Mouse (Mus musculus) adrenal gland, postnatal 25 days (tissue): ENCODE measurements at regions not wholly inside any gene's neighbourhood (a gene's known extent, or its start where the extent isn't known, plus 50 kb on each side); places are given as distances from the start of the nearest gene placed in this dataset.

Experiments
- DNase-seq: peaks from one replicate; pipeline ENCODE4 v3.0.0; 2021; ENCODE audit warnings: mixed read lengths

GRCm38 (mm10) chr12:16060461-16060860, 243.7 kb upstream of the Trib2 start:
- DNase-seq, result no peak

- no peak for DNase-seq
These were observed 241.5 kb upstream of the Trib2 start for GRCm38 (mm10) chr12:16058255-16058654.

GRCm38 (mm10) chr12:16056831-16057230, 240.1 kb upstream of the Trib2 start:
- no peak for DNase-seq

GRCm38 (mm10) chr12:16056216-16056615, 239.5 kb upstream of the Trib2 start:
- no peak for DNase-seq

GRCm38 (mm10) chr12:16054591-16054990, 237.9 kb upstream of the Trib2 start:
- no peak for DNase-seq

GRCm38 (mm10) chr12:16053735-16054134, 237.0 kb upstream of the Trib2 start:
- no peak for DNase-seq

- DNase-seq, result no peak
These were observed 236.3 kb upstream of the Trib2 start for GRCm38 (mm10) chr12:16052998-16053397.

GRCm38 (mm10) chr12:16052353-16052752, 235.6 kb upstream of the Trib2 start:
- no peak for DNase-seq

GRCm38 (mm10) chr12:16051439-16051838, 234.7 kb upstream of the Trib2 start:
- no peak for DNase-seq

GRCm38 (mm10) chr12:16049545-16049944, 232.8 kb upstream of the Trib2 start:
- no peak for DNase-seq

GRCm38 (mm10) chr12:16046643-16047042, 229.9 kb upstream of the Trib2 start:
- DNase-seq, result no peak

- no peak for DNase-seq
These were observed 229.2 kb upstream of the Trib2 start for GRCm38 (mm10) chr12:16045791-16046494.

GRCm38 (mm10) chr12:16043466-16044214, 226.9 kb upstream of the Trib2 start:
- DNase-seq, result no peak

GRCm38 (mm10) chr12:16042362-16042761, 225.6 kb upstream of the Trib2 start:
- no peak for DNase-seq

GRCm38 (mm10) chr12:16041129-16041528, 224.4 kb upstream of the Trib2 start:
- DNase-seq, result no peak

GRCm38 (mm10) chr12:16035551-16035950, 218.8 kb upstream of the Trib2 start:
- no peak for DNase-seq

- no peak for DNase-seq
These were observed 218.2 kb upstream of the Trib2 start for GRCm38 (mm10) chr12:16034691-16035515.

GRCm38 (mm10) chr12:16026654-16027053, 209.9 kb upstream of the Trib2 start:
- no peak for DNase-seq

GRCm38 (mm10) chr12:16023273-16023672, 206.6 kb upstream of the Trib2 start:
- DNase-seq, result no peak

GRCm38 (mm10) chr12:16021202-16021821, 204.6 kb upstream of the Trib2 start:
- no peak for DNase-seq

GRCm38 (mm10) chr12:16018237-16018636, 201.5 kb upstream of the Trib2 start:
- no peak for DNase-seq

GRCm38 (mm10) chr12:16016621-16017020, 199.9 kb upstream of the Trib2 start:
- no peak for DNase-seq
